Mouse (Mus musculus) lung, postnatal 0 days (tissue): ENCODE results near the gene Mgat5b. TPM values are rescaled to one million over a fixed set of nuclear protein-coding genes. Genes with fewer than 3 reads are reported as not detected.

Experiments used
- ATAC-seq: fragments of 200-750 bp; cut with Nextera tagmentation; 2 replicates; pipeline ENCODE4 v1.8.0; 2017; ENCODE audit warnings: moderate library complexity
- DNase-seq: peaks from one replicate; pipeline ENCODE4 v3.0.0-alpha.2; 2016; ENCODE audit warnings: low spot score
- H3K27ac ChIP-seq: fragments of 300-500 bp; sonication (generic); 2 replicates; pipeline ENCODE4 v1.5.1; 2014; ENCODE audit warnings: antibody characterized with exemption, mild to moderate bottlenecking, low read length, mixed read lengths
- H3K27me3 ChIP-seq: fragments of 300-500 bp; sonication (generic); replicated peaks from 2 replicates; pipeline ENCODE4 v1.6.1; 2014; ENCODE audit warnings: low read length, mixed read lengths; ENCODE audit not compliant: insufficient read depth
- H3K36me3 ChIP-seq: fragments of 300-500 bp; sonication (generic); 2 replicates; pipeline ENCODE4 v1.6.1; 2014; ENCODE audit warnings: low read length, mixed read lengths; ENCODE audit not compliant: insufficient read depth
- H3K4me1 ChIP-seq: fragments of 300-500 bp; sonication (generic); 2 replicates; pipeline ENCODE4 v1.6.1; 2014; ENCODE audit warnings: antibody characterized with exemption, low read depth, low read length, mixed read lengths; ENCODE audit not compliant: insufficient read depth
- H3K4me2 ChIP-seq: fragments of 300-500 bp; sonication (generic); replicated peaks from 2 replicates; pipeline ENCODE4 v1.6.1; 2014; ENCODE audit warnings: low read depth, mild to moderate bottlenecking, low read length, moderate library complexity, mixed read lengths
- H3K4me3 ChIP-seq: fragments of 300-500 bp; sonication (generic); 2 replicates; pipeline ENCODE4 v1.5.1; 2014; ENCODE audit warnings: low read depth, low read length
- H3K9ac ChIP-seq: fragments of 300-500 bp; sonication (generic); replicated peaks from 2 replicates; pipeline ENCODE4 v1.6.1; 2014; ENCODE audit warnings: low read depth, mild to moderate bottlenecking
- H3K9me3 ChIP-seq: fragments of 300-500 bp; sonication (generic); 2 replicates; pipeline ENCODE4 v1.6.1; 2016; ENCODE audit warnings: low read length, mixed read lengths
- CTCF ChIP-seq: IDR thresholded peaks from 2 replicates; pipeline ENCODE4 v1.5.1; 2016; ENCODE audit warnings: antibody characterized with exemption, mild to moderate bottlenecking
- EP300 ChIP-seq: IDR thresholded peaks from 2 replicates; pipeline ENCODE4 v1.6.1; 2016; ENCODE audit warnings: antibody characterized with exemption, mild to moderate bottlenecking, control low read depth
- WGBS: fragments of 180-500 bp; shearing (Covaris S2); extraction: QIAGEN DNeasy Blood & Tissue Kit; methylation state at CpG from one replicate; pipeline ENCODE4 v1.1.7; 2014; 5-methylcytosine and 5-hydroxymethylcytosine counted together
- polyA plus RNA-seq: library from polyadenylated mRNA; unstranded; fragments of >200 nt; fragmentation: Nextera tagmentation; extraction: Ambion mirVana; gene quantifications from 2 replicates; pipeline ENCODE4 v1.2.1, GENCODE M21; 2015

Gene Mgat5b
- polyA plus RNA-seq, 1 experiment from 2014 or later: not detected

DNA sequence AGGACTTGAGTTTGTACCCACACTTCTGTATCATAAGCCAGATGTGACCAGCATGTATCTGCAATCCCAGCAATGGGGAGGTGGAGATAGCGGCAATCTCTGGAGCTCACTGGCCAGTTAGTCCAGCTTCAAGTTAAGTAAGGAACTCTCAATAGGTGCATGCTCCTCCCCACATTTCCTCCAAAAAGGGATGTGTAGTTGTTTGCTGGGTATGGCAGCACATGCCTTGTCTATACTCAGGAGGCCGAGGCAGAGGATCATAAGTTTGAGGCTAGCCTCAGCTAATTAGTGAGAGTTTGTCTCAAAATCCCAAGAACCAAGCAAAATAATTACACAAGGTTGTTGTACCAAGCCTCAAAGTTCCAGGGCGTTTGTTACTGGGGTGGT lies 110.9 kb downstream of the Mgat5b start:
- WGBS: 80% methylated on average over 3 of the region's 3 CpGs

DNA sequence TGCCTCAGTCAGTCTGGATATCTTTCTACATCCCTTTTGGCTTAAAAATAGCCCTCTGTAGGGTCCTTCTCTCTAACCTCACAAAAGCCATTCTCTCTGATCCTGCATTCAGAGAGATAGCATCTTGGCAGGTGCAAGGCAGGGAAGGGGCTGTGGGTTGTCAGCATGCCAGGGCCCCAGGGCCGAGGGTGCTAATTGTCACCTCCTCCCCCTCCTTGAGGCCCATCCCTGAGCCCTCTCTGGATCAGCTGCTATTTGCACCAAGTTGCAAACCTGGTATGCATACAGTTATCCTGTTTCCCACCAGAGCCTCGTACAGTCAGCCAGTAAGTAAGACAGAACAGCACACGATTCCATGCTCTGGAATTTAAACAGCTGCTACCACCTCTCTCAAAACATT lies 111.4 kb downstream of the Mgat5b start:
- H3K27me3 ChIP-seq: no peaks in the 10 kb centered on the region
- TF ChIP-seq EP300: no peak
- TF ChIP-seq CTCF: no peak
- no peaks in the 10 kb centered on the region for H3K9me3 ChIP-seq
- no peaks in the 10 kb centered on the region for H3K4me1 ChIP-seq
- no peak for DNase-seq
- no peak overlapping the region for H3K27ac ChIP-seq
- no peak overlapping the region for H3K4me2 ChIP-seq
- no peak for ATAC-seq
- H3K36me3 ChIP-seq: no peaks in the 10 kb centered on the region
- H3K9ac ChIP-seq: no peak overlapping the region
- no peak overlapping the region for H3K4me3 ChIP-seq
- 21% methylated on average over 3 of the region's 3 CpGs for WGBS

More for the DNA sequence above, 110.9 kb downstream of the Mgat5b start:
- no peak for DNase-seq
- Histone ChIP-seq H3K36me3 (no peaks in the 10 kb centered on the region), H3K9me3 (no peaks in the 10 kb centered on the region), H3K9ac (no peak overlapping the region), H3K4me1 (no peaks in the 10 kb centered on the region), H3K4me3 (no peak overlapping the region), H3K4me2 (no peak overlapping the region), H3K27ac (no peak overlapping the region), H3K27me3 (no peaks in the 10 kb centered on the region)
- ATAC-seq: no peak
- no peak for TF ChIP-seq EP300
- no peak for TF ChIP-seq CTCF

GRCm38 (mm10) chr11:117030471-117031101 lies 111.9 kb downstream of the Mgat5b start:
- Histone ChIP-seq H3K27ac (no peak overlapping the region), H3K9ac (no peak overlapping the region), H3K27me3 (no peaks in the 10 kb centered on the region), H3K36me3 (no peaks in the 10 kb centered on the region), H3K4me1 (no peaks in the 10 kb centered on the region), H3K4me2 (no peak overlapping the region), H3K4me3 (no peak overlapping the region), H3K9me3 (no peaks in the 10 kb centered on the region)
- TF ChIP-seq CTCF: no peak
- no peak for TF ChIP-seq EP300
- DNase-seq (no peak), ATAC-seq (no peak)
- 40% methylated on average over 8 of the region's 8 CpGs for WGBS

DNA sequence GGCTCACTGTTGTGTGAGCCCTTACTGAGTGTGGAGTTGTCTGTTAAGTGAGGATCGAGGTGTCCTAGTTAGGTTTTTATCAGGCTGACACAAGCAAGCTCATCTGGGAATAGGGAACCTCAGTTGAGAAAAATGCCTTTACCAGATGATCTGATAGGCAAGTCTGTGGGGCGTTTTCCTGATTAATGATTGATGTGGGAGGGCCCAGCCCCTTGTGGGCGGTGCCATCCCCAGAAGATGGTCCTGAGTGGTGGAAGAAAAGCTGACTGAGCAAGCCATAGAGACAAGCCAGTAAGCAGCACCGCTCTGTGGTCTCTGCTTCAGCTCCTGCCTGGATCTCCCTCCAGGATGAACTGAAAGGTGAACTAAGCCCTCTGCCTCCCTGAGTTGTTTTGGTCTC lies 112.6 kb downstream of the Mgat5b start:
- DNase-seq (no peak), ATAC-seq (no peak)
- H3K9me3 ChIP-seq: no peaks in the 10 kb centered on the region
- no peak overlapping the region for H3K9ac ChIP-seq
- no peak overlapping the region for H3K4me3 ChIP-seq
- no peaks in the 10 kb centered on the region for H3K36me3 ChIP-seq
- H3K27ac ChIP-seq: no peak overlapping the region
- TF ChIP-seq CTCF (no peak), EP300 (no peak)
- no peak overlapping the region for H3K4me2 ChIP-seq
- no peaks in the 10 kb centered on the region for H3K4me1 ChIP-seq
- 26% methylated on average over 4 of the region's 4 CpGs for WGBS
- no peaks in the 10 kb centered on the region for H3K27me3 ChIP-seq

DNA sequence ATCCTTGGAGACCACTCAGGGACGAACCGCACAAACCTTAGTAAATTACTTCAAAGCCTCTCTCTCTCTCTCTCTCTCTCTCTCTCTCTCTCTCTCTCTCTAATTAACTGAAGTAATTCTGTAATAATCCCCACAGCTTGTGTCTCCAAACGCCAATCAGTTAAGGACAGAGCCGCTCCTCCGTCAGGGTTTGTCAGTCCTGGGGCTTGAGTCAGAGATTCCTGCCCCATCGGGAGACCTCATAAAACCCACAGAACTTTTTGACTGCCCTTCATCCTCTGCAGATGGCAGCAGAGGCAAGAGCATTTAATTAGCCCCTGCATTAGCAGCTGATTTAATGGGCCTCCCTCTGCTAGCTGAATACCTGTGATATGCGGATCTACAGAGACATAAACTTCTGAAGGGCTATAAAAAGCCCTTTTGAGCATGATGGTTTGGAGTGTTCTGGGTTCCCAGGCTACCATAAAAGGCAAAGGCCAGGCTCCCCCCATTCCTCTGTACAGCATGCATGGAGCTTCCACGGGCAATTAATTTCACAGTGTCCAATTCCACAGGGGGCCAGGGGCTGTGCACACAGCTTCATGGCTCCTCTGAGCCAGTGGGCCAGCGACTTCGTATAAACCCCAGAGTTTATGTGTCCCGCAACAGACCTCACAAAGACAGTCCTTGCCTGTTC lies 117.1 kb downstream of the Mgat5b start:
- Histone ChIP-seq H3K27ac (no peak overlapping the region), H3K4me1 (no peaks in the 10 kb centered on the region), H3K9me3 (no peaks in the 10 kb centered on the region), H3K9ac (no peak overlapping the region), H3K36me3 (no peaks in the 10 kb centered on the region), H3K27me3 (no peaks in the 10 kb centered on the region), H3K4me3 (no peak overlapping the region), H3K4me2 (no peak overlapping the region)
- DNase-seq (no peak), ATAC-seq (no peak)
- no peak for TF ChIP-seq EP300
- TF ChIP-seq CTCF: no peak
- WGBS: 62% methylated on average over 11 of the region's 11 CpGs

Other genes with a start within 250 kb of the Mgat5b start
- gene St6galnac1, start 143.4 kb upstream of the Mgat5b start, polyA plus RNA-seq: not detected in 2 replicates
- gene Mxra7, start 90.8 kb upstream of the Mgat5b start, polyA plus RNA-seq: 34.6 and 38.7 TPM in 2 replicates
- 62.3 and 65.2 TPM in 2 replicates for gene Mettl23, start 75.6 kb upstream of the Mgat5b start, polyA plus RNA-seq
- 37.0 and 37.8 TPM in 2 replicates for gene Jmjd6, start 75.4 kb upstream of the Mgat5b start, polyA plus RNA-seq
- gene Mfsd11, start 66.4 kb upstream of the Mgat5b start, polyA plus RNA-seq: 37.9 and 44.7 TPM in 2 replicates
- 419 and 421 TPM in 2 replicates for gene Srsf2, start 65.8 kb upstream of the Mgat5b start, polyA plus RNA-seq
- 62.2 and 62.4 TPM in 2 replicates for gene Sec14l1, start 196.3 kb downstream of the Mgat5b start, polyA plus RNA-seq